Mouse (Mus musculus) CH12.LX (cell line): ENCODE measurements around the gene Magea5. TPM values are rescaled to one million over a fixed set of nuclear protein-coding genes. Genes with fewer than 3 reads are reported as not detected.

ENCODE experiments used
- polyA plus RNA-seq: library from polyadenylated mRNA; unstranded; fragments of >175 nt; gene quantifications from 2 replicates; pipeline ENCODE4 v1.2.1, GENCODE M21; 2012; ENCODE audit warnings: low read depth; ENCODE audit not compliant: insufficient read length
- total RNA-seq, 2 experiments: library from RNA; depleted of rRNA; stranded (reverse); fragments of 300-350 nt in 1 of 2; fragments of >200 nt in 1 of 2; gene quantifications; 2 replicates each; pipeline ENCODE4 v1.2.3; 2012 to 2014

Gene Magea5
- total and polyA plus RNA-seq, 3 experiments = not detected

Other genes with a start within 250 kb of the Magea5 start
- not detected in 2 replicates for gene Cldn34b1, start 172.9 kb downstream of the Magea5 start, total RNA-seq (2012; rRNA removed)
- not detected in 2 replicates for gene Cldn34b1, start 172.9 kb downstream of the Magea5 start, total RNA-seq (2014; rRNA removed)
- gene Cldn34b1, start 172.9 kb downstream of the Magea5 start, polyA plus RNA-seq = not detected in 2 replicates
- not detected in 2 replicates for gene Magea6, start 127.2 kb downstream of the Magea5 start, total RNA-seq (2012; rRNA removed)
- gene Magea6, start 127.2 kb downstream of the Magea5 start, total RNA-seq (2014; rRNA removed) = not detected in 2 replicates
- gene Magea6, start 127.2 kb downstream of the Magea5 start, polyA plus RNA-seq = not detected in 2 replicates
- gene Magea3, start 113.6 kb downstream of the Magea5 start, total RNA-seq (2012; rRNA removed) = not detected in 2 replicates
- not detected in 2 replicates for gene Magea3, start 113.6 kb downstream of the Magea5 start, total RNA-seq (2014; rRNA removed)
- not detected in 2 replicates for gene Magea3, start 113.6 kb downstream of the Magea5 start, polyA plus RNA-seq
- not detected in 2 replicates for gene Magea8, start 67.3 kb downstream of the Magea5 start, total RNA-seq (2012; rRNA removed)
- not detected in 2 replicates for gene Magea8, start 67.3 kb downstream of the Magea5 start, total RNA-seq (2014; rRNA removed)
- gene Magea8, start 67.3 kb downstream of the Magea5 start, polyA plus RNA-seq = not detected in 2 replicates
- gene Magea1, start 26.6 kb upstream of the Magea5 start, total RNA-seq (2012; rRNA removed) = not detected in 2 replicates
- gene Magea1, start 26.6 kb upstream of the Magea5 start, total RNA-seq (2014; rRNA removed) = not detected in 2 replicates
- not detected in 2 replicates for gene Magea1, start 26.6 kb upstream of the Magea5 start, polyA plus RNA-seq
- gene Magea2, start 30.5 kb upstream of the Magea5 start, total RNA-seq (2012; rRNA removed) = not detected in 2 replicates
- gene Magea2, start 30.5 kb upstream of the Magea5 start, total RNA-seq (2014; rRNA removed) = not detected in 2 replicates
- not detected in 2 replicates for gene Magea2, start 30.5 kb upstream of the Magea5 start, polyA plus RNA-seq
- not detected in 2 replicates for gene Cldn34b2, start 65.3 kb upstream of the Magea5 start, total RNA-seq (2012; rRNA removed)
- not detected in 2 replicates for gene Cldn34b2, start 65.3 kb upstream of the Magea5 start, total RNA-seq (2014; rRNA removed)
- gene Cldn34b2, start 65.3 kb upstream of the Magea5 start, polyA plus RNA-seq = not detected in 2 replicates
- 68.8 and 92.6 TPM in 2 replicates for gene Sat1, start 153.3 kb upstream of the Magea5 start, total RNA-seq (2012; rRNA removed)
- 112 and 114 TPM in 2 replicates for gene Sat1, start 153.3 kb upstream of the Magea5 start, total RNA-seq (2014; rRNA removed)
- gene Sat1, start 153.3 kb upstream of the Magea5 start, polyA plus RNA-seq = 56.7 and 58.3 TPM in 2 replicates
- gene Acot9, start 199.3 kb upstream of the Magea5 start, total RNA-seq (2012; rRNA removed) = 39.1 and 44.7 TPM in 2 replicates
- 70.6 and 89.5 TPM in 2 replicates for gene Acot9, start 199.3 kb upstream of the Magea5 start, total RNA-seq (2014; rRNA removed)
- gene Acot9, start 199.3 kb upstream of the Magea5 start, polyA plus RNA-seq = 45.4 and 46.2 TPM in 2 replicates